Comparison of ENCODE assay signal across 9 mouse cellular contexts in the genomic region with DNA sequence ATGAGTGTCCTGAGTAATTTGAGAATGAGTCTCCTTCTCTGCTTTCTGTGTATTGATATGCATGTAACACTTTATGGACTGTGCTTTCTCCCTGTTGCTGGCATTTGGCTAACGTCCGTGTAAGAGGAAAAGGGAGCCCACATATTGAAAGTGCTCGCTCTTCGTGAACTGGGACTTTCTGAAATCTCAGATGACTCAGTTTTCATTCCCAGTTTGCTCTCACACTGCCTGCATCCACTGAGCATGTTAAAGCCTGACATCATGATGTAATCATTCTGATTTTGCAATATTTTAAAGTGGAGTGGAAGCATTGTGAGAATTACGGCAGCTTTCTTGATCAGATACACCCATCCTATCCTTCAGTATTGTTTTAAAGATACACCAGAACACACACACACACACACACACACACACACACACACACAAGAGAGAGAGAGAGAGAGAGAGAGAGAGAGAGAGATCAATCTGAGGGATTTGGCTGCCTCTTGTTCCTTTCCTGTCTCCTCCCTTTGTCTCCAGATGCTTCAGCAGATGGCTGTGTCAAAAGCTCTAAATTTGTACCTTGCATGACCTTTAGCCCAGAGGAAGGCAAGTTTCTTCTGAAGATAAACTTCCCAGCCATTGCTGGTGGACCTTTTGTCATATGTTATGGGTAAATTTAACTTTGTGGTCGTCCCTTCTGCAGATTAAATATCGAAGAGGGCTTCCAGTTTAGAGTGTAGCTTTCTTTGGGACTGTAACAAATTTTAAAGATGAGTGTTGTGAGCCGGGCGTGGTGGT.
DNase-seq lines count a peak whose midpoint lies in the region; ATAC-seq and TF ChIP-seq lines count a peak whose summit lies in the region.
"Had no signal": no experiment of that assay in that cellular context is flagged by ENCODE, and none has a peak within 500 bp of the region (broad histone marks: within the 10 kb centered on the region; RNA-seq: fewer than 3 reads in every experiment).

No protein-coding gene starts in this region.

- no peak overlapping the region for H3K4me3 ChIP-seq in intestine, postnatal 0 days (ENCODE audit: low read depth, low read length)

- H3K9me3 ChIP-seq in intestine, postnatal 0 days (ENCODE audit: control insufficient read depth): no peaks in the 10 kb centered on the region

- H3K4me2 ChIP-seq in intestine, postnatal 0 days (replicated peaks; ENCODE audit: low read depth): no peak overlapping the region

- H3K27me3 ChIP-seq in intestine, postnatal 0 days (replicated peaks; ENCODE audit: control insufficient read depth, insufficient read depth, low read length): no peaks in the 10 kb centered on the region

- intact Hi-C loops in heart, postnatal 36 days (cut with DNase I): loop anchor here (5.0 kb wide), 1 partner anchor 48 kb away; no protein-coding TSS in a partner anchor

- ATAC-seq in erythroblast, adult 5-6 weeks (replicated peaks; ENCODE audit: low FRiP score, poor library complexity, severe bottlenecking): no peak
- ATAC-seq in intestine, postnatal 0 days: no peak

- no peak overlapping the region for H3K27ac ChIP-seq in intestine, postnatal 0 days (ENCODE audit: low read depth, low read length)

- TF ChIP-seq CTCF in intestine, postnatal 0 days (IDR thresholded peaks at IDR 0.05; ENCODE audit: low read depth): no peak

- no peaks in the 10 kb centered on the region for H3K4me1 ChIP-seq in intestine, postnatal 0 days (replicated peaks; ENCODE audit: control insufficient read depth, insufficient read depth, low read length)

- no peaks in the 10 kb centered on the region for H3K36me3 ChIP-seq in intestine, postnatal 0 days (ENCODE audit: control insufficient read depth, insufficient read depth)

- peak; percentile 36 for DNase-seq in heart, adult 8-10 months (ENCODE audit: low spot score)
- DNase-seq in heart, postnatal 36 days: no peak
- peak; percentile 46 for DNase-seq in retina, postnatal 1 day
- no peak for DNase-seq in retina, embryonic 14.5 days (ENCODE audit: low spot score)
- DNase-seq in embryo, embryonic 10.5 days (ENCODE audit: low spot score): peak; percentile 60
- DNase-seq in yolk sac, embryonic 10.5 days (ENCODE audit: low spot score): peak; percentile 44
- DNase-seq: thymus, postnatal 36 days had no signal

- 67% methylated on average over 9 of the region's 9 CpGs for WGBS in intestine, postnatal 0 days

- no peak overlapping the region for H3K9ac ChIP-seq in intestine, postnatal 0 days (ENCODE audit: low read depth, low read length)

Comparison
In these comparisons a context has a peak if more than half of its experiments do, and no peak if none do; other contexts are left out.
1. DNase-seq: peak in heart, adult 8-10 months (single experiment), retina, postnatal 1 day (single experiment), embryo, embryonic 10.5 days (single experiment) and yolk sac, embryonic 10.5 days (single experiment); none in heart, postnatal 36 days (0 of 2) and retina, embryonic 14.5 days (single experiment).